Mouse (Mus musculus) testis, adult 2 months (tissue): ENCODE results near the gene Sec63. TPM values are rescaled to one million over a fixed set of nuclear protein-coding genes. Genes with fewer than 3 reads are reported as not detected.

ENCODE experiments used
- H3K27ac ChIP-seq: fragments of 200-500 bp; 2 replicates; pipeline ENCODE4 v1.5.1; 2012; ENCODE audit warnings: low read depth, low read length; ENCODE audit not compliant: control insufficient read depth, insufficient read depth
- H3K27me3 ChIP-seq: fragments of 200-500 bp; 2 replicates; pipeline ENCODE4 v1.6.1; 2012; ENCODE audit warnings: mild to moderate bottlenecking, low read length, moderate library complexity; ENCODE audit not compliant: control insufficient read depth, insufficient read depth
- H3K36me3 ChIP-seq: fragments of 200-500 bp; 2 replicates; pipeline ENCODE4 v1.6.1; 2012; ENCODE audit warnings: mild to moderate bottlenecking, low read length; ENCODE audit not compliant: control insufficient read depth, insufficient read depth
- H3K4me1 ChIP-seq: fragments of 200-500 bp; 2 replicates; pipeline ENCODE4 v1.6.1; 2012; ENCODE audit warnings: low read length; ENCODE audit not compliant: control insufficient read depth, insufficient read depth
- H3K4me3 ChIP-seq: fragments of 200-500 bp; 2 replicates; pipeline ENCODE4 v1.5.1; 2012; ENCODE audit warnings: low read depth, mild to moderate bottlenecking, low read length, moderate library complexity, mixed read lengths; ENCODE audit not compliant: control insufficient read depth
- CTCF ChIP-seq: fragments of 200-500 bp; IDR thresholded peaks from 2 replicates; pipeline ENCODE4 v1.5.1; 2012; ENCODE audit warnings: low read depth, mild to moderate bottlenecking, inconsistent platforms, low read length, moderate library complexity; ENCODE audit not compliant: control insufficient read depth, insufficient read depth, insufficient replicate concordance
- POLR2A ChIP-seq: fragments of 200-500 bp; IDR thresholded peaks from 2 replicates; pipeline ENCODE4 v1.6.1; 2012; ENCODE audit warnings: low read depth, mild to moderate bottlenecking, inconsistent platforms, low read length, moderate library complexity; ENCODE audit not compliant: control insufficient read depth
- polyA plus RNA-seq: library from polyadenylated mRNA; depleted of rRNA; stranded (reverse); fragments of >200 nt; gene quantifications from 2 replicates; pipeline ENCODE4 v1.2.3, GENCODE M21; 2012; rRNA removed

Gene Sec63
- polyA plus RNA-seq, 1 experiment: 23.1 TPM

DNA sequence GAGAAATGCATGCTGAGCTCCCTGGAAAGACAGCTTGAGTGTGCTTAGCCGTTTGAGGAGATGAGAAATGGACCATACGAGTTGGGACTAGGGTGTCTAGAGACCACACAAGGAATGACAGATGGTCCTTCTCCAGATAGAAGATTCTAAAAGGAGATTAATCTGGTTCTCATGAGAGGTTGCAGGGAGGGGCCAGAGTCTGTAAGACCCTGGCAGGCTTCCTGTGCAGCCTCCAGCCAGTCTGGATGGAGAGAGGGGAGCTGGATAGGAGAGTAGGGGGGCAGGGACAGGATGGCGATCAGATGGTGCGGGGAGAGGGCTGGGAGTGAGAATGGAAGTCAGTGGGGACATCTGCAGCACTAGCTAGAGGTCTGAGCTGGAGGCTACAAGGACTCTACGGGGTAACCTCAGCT is 118.0 kb downstream of the Sec63 start:
- H3K27me3 ChIP-seq: no peaks in the 10 kb centered on the region
- no peaks in the 10 kb centered on the region for H3K4me1 ChIP-seq
- no peak overlapping the region for H3K27ac ChIP-seq
- no peaks in the 10 kb centered on the region for H3K36me3 ChIP-seq
- no peak for TF ChIP-seq CTCF
- TF ChIP-seq POLR2A: no peak
- no peak overlapping the region for H3K4me3 ChIP-seq

DNA sequence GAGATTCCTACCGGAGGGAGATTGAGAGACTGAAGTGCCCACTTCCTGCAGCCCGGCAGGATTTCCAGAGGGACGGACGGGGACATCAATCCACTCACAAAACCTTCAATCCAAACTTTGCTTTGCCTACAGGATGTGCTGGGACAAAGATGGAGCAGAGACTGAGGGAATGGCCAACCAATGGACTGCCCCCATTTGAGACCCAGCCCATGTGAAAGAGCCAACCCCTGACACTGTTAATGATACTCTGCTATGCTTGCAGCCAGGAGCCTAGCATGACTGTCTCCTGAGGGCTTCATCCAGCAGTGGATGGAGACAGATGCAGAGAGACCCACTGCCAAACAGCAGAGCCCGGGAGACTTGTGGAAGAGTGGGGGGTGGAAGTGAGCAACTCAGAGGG is 118.4 kb downstream of the Sec63 start:
- no peak for TF ChIP-seq CTCF
- TF ChIP-seq POLR2A: no peak
- no peaks in the 10 kb centered on the region for H3K36me3 ChIP-seq
- no peaks in the 10 kb centered on the region for H3K4me1 ChIP-seq
- H3K27ac ChIP-seq: no peak overlapping the region
- no peak overlapping the region for H3K4me3 ChIP-seq
- H3K27me3 ChIP-seq: no peaks in the 10 kb centered on the region

Other genes with a start within 250 kb of the Sec63 start
- gene Nr2e1, start 177.9 kb upstream of the Sec63 start, polyA plus RNA-seq: 0.18 and 0.51 TPM in 2 replicates
- gene Ostm1, start 177.7 kb upstream of the Sec63 start, polyA plus RNA-seq: 3.3 and 4.1 TPM in 2 replicates
- gene Scml4, start 98.9 kb downstream of the Sec63 start, polyA plus RNA-seq: 0.56 and 0.65 TPM in 2 replicates